Mouse (Mus musculus): ENCODE measurements around the gene Bcl7a. TPM values are rescaled to one million over a fixed set of nuclear protein-coding genes. Genes with fewer than 3 reads are reported as not detected.

The Bcl7a gene
- polyA plus RNA-seq, 1 experiment: 2.7 TPM

DNA sequence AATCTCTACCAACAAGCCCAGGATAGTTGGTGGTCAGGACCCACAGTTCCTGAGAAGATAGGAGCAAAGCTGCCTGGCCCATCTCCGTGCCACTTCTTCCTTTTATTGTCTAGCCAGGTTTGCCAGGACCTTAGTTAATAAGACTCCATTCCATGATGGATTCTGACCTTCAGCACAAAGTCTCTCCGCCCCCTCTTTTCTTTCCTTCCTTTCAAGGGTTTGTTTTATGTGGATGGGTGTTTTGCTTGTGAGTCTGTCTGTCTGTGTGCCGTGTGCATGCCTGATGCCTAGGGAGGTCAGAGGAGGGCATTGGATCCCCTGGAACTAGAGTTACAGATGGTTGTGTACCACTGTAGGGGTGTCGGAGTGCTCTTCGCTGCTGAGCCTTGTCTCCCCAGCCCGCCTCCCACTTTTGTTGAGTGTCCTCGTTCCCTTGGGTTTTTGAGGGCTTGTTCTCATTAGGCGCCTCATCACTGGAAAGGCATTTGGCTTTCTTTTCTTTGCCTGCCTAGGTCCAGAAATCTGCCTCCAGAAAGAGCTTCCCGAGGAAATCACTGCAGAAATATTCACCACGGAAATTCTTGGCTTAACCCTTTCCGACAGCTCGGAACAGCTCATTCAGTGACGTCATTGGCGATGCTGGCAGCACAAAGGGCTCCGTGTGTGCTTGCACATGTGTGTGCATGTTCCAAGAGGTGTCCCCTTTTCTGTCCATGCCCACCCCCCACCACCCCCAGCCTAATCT, 17.5 kb upstream of the Bcl7a start:
- H3K27ac ChIP-seq (ENCODE audit: insufficient read depth, low read depth, low read length): no peak overlapping the region
- TF ChIP-seq POLR2A (IDR thresholded peaks at IDR 0.05; ENCODE audit: borderline replicate concordance, low read depth, low read length) (no peak), CTCF (IDR thresholded peaks at IDR 0.05; ENCODE audit: low read depth, low read length) (no peak)
- no peak overlapping the region for H3K4me3 ChIP-seq (ENCODE audit: insufficient read depth, low read length)
- H3K4me1 ChIP-seq (ENCODE audit: control insufficient read depth, insufficient read depth, low read length): no peaks in the 10 kb centered on the region

DNA sequence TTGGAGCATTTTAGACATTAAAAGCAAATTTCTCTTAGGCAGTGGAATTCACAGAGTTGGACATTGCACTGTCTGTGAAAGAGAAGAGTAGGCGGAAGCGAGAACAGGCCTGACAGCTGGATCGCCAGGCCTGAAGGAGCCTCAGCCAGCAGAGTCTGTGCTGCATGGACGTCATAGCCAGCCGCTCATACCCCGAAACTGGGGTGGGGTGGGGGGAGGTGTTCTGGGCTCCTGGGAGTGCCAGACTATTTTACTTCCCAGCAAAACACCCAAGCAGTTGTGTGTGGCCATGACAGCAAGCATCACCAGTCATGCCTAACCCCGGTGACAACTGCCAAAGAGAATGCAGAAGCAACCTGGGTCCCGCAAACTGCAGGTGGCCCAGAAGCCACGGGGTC, 16.9 kb upstream of the Bcl7a start:
- TF ChIP-seq POLR2A (IDR thresholded peaks at IDR 0.05; ENCODE audit: borderline replicate concordance, low read depth, low read length) (no peak), CTCF (IDR thresholded peaks at IDR 0.05; ENCODE audit: low read depth, low read length) (no peak)
- no peaks in the 10 kb centered on the region for H3K4me1 ChIP-seq (ENCODE audit: control insufficient read depth, insufficient read depth, low read length)
- H3K4me3 ChIP-seq (ENCODE audit: insufficient read depth, low read length): no peak overlapping the region
- no peak overlapping the region for H3K27ac ChIP-seq (ENCODE audit: insufficient read depth, low read depth, low read length)

DNA sequence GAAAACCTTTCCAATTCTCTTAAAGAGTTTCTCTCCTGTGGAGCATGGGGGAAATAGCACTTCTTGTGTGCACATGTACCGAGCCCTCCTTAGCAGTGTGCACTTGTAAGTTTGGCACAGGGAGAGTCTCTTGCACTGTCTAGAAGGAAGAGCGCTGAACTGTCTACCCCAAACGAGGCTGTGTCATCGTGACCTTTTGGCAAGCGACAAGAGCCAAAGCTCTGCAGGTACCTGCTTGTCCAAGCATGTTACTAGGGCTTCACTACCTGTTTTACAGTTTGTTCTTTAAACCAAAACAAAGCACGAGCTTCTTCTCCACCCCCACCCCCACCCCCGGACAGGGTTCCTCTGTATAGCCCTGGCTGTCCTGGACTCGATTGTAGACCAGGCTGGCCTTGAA, 15.9 kb upstream of the Bcl7a start:
- Histone ChIP-seq H3K4me1 (ENCODE audit: control insufficient read depth, insufficient read depth, low read length) (no peaks in the 10 kb centered on the region), H3K4me3 (ENCODE audit: insufficient read depth, low read length) (no peak overlapping the region), H3K27ac (ENCODE audit: insufficient read depth, low read depth, low read length) (no peak overlapping the region)
- TF ChIP-seq POLR2A (IDR thresholded peaks at IDR 0.05; ENCODE audit: borderline replicate concordance, low read depth, low read length): no peak
- no peak for TF ChIP-seq CTCF (IDR thresholded peaks at IDR 0.05; ENCODE audit: low read depth, low read length)

DNA sequence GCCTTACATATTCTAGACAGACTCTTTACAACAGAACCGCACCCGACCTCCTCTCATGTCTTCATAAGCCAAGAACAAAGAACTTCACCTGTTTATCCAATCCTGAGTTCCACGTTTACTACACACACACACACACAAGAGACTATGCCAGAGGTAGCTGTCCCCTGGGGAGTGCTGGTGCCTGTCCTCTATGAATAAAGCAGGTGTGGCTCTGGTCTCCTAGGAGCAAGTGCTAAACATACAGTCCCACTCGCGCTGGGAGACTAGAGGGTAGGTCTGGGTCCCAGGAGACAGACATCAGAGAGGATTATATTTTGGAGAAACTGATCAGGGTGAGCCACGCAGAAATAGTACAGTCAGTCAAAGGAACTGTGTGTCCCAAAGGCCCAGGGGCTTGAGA, 10.1 kb upstream of the Bcl7a start:
- no peak overlapping the region for H3K4me3 ChIP-seq (ENCODE audit: insufficient read depth, low read length)
- TF ChIP-seq CTCF (IDR thresholded peaks at IDR 0.05; ENCODE audit: low read depth, low read length) (no peak), POLR2A (IDR thresholded peaks at IDR 0.05; ENCODE audit: borderline replicate concordance, low read depth, low read length) (no peak)
- H3K4me1 ChIP-seq (ENCODE audit: control insufficient read depth, insufficient read depth, low read length): no peaks in the 10 kb centered on the region
- no peak overlapping the region for H3K27ac ChIP-seq (ENCODE audit: insufficient read depth, low read depth, low read length)

DNA sequence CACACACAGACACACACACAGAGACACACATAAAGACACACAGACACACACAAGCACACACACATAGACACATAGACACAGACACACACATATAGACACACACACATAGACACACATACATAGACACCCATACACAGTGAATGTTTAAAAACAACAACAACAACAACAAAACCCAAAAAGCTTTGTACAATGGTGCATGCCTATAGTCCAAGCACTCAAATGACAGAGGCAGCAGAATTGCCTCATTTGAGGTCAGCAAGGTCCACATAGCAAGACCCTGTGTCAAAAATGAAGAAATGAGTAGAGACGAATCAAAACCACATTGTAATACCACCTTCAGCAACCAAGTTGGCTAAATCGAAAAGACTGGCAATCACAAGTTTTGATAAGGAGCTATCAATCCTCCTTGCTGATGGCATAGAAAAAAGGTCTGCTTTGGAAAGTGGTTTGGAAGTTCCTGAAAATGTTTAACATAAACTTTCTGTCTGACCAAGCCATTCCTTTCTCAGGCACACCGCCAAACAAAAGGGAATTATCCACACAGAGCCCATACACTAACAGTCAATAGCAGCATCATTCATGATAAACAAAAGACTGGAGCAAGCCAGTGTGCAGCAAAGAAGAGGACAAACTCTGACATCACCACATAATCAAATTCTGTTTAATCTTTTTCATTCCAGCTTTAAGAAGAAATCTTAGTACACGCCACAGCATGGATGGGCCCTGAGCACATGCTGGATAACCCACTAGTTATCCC, 7.3 kb upstream of the Bcl7a start:
- Histone ChIP-seq H3K4me1 (ENCODE audit: control insufficient read depth, insufficient read depth, low read length) (no peaks in the 10 kb centered on the region), H3K27ac (ENCODE audit: insufficient read depth, low read depth, low read length) (no peak overlapping the region), H3K4me3 (ENCODE audit: insufficient read depth, low read length) (no peak overlapping the region)
- TF ChIP-seq POLR2A (IDR thresholded peaks at IDR 0.05; ENCODE audit: borderline replicate concordance, low read depth, low read length): no peak
- TF ChIP-seq CTCF (IDR thresholded peaks at IDR 0.05; ENCODE audit: low read depth, low read length): no peak

DNA sequence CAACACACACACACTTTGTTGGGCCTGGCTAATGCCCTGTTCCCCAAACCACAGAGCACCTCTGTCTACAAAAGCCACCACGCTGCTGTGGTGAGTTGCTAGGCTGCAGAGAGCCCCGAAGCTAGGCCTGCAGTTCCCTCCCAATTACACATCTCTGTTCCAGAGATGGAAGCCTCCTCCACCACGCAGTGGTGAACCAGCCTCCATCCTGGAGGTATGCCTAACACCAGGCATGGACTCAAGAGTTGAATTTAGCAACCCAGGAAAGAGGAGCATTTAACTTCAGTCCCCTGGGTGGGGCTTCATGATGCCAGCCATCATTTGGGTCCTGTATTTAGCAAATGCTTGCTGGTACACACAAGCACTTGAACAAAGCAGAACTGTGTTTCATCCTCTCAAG, 5.2 kb upstream of the Bcl7a start:
- Histone ChIP-seq H3K4me3 (ENCODE audit: insufficient read depth, low read length) (no peak overlapping the region), H3K4me1 (ENCODE audit: control insufficient read depth, insufficient read depth, low read length) (0 out of 2 replicates have a peak, but pooled peaks cover under 1% of the 10 kb centered on the region), H3K27ac (ENCODE audit: insufficient read depth, low read depth, low read length) (no peak overlapping the region)
- TF ChIP-seq POLR2A (IDR thresholded peaks at IDR 0.05; ENCODE audit: borderline replicate concordance, low read depth, low read length) (no peak), CTCF (IDR thresholded peaks at IDR 0.05; ENCODE audit: low read depth, low read length) (no peak)

DNA sequence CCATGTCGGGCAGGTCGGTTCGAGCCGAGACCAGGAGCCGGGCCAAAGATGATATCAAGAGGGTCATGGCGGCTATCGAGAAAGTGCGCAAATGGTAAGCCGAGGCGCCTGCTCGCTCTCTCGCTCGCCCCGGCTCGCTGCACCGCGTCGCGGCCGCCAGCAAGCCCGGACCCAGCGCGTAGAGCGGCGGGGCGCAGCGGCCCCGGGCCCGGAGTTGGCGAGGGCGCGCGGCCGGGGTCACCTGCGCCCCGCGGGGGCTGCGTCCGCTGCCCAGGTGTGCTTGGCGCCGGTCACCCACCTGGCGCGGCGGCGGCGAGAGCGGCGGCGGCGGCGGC, 961 bp downstream of the Bcl7a start:
- Histone ChIP-seq H3K27ac (ENCODE audit: insufficient read depth, low read depth, low read length) (peak overlapping the region; percentile 41), H3K4me1 (ENCODE audit: control insufficient read depth, insufficient read depth, low read length) (peaks cover 3% of the 10 kb centered on the region; the same call in 1 of the 2 replicates), H3K4me3 (ENCODE audit: insufficient read depth, low read length) (peak overlapping the region; percentile 80)
- no peak for TF ChIP-seq CTCF (IDR thresholded peaks at IDR 0.05; ENCODE audit: low read depth, low read length)
- TF ChIP-seq POLR2A (IDR thresholded peaks at IDR 0.05; ENCODE audit: borderline replicate concordance, low read depth, low read length): no peak

DNA sequence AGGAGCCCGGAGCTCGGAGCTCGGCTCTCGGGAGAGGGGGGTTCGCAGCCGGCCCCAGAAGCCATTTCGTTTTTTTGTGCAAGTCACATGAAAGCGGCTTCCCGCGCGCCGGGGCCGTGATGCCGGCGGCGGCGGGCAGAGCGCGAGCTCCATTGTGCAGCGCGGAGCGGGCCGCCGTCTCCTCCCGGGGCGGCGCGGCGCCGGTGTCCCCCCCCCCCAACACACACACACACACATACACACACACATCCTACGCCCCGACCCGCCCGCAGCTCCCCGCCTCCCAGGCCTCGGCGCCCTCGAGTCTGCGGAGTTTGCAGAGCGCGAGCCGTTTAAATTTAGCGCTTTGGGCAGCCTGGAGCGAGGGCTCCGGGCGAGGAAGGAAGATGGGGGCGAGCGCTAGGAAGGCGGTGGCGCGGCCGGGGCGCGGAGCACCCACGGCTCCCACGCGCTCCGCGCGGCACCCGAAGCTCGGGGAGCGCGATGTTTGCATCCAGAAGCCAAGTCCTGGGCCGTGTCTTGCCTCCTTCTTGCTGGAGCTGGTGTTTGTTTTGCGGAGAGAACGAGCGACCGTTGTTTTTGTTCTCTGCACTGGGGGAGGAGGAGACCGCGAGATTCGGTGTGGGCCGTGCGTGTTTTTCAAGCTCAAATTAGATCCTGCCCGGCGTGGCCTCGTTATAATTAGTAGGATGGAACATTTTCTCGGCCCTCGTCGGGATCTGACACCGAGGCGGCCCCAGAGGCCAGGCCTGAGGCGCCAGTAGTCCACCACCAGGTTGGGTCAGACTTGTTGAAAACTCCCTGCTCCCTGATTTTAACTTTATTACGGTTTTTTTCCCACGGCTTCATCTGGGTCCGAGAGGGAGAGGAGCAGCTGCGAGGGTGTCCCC, 1.6 kb downstream of the Bcl7a start:
- Histone ChIP-seq H3K4me3 (ENCODE audit: insufficient read depth, low read length) (peak overlapping the region; percentile 80), H3K4me1 (ENCODE audit: control insufficient read depth, insufficient read depth, low read length) (peaks cover 3% of the 10 kb centered on the region; the same call in 1 of the 2 replicates), H3K27ac (ENCODE audit: insufficient read depth, low read depth, low read length) (peak overlapping the region; percentile 41)
- no peak for TF ChIP-seq CTCF (IDR thresholded peaks at IDR 0.05; ENCODE audit: low read depth, low read length)
- no peak for TF ChIP-seq POLR2A (IDR thresholded peaks at IDR 0.05; ENCODE audit: borderline replicate concordance, low read depth, low read length)

DNA sequence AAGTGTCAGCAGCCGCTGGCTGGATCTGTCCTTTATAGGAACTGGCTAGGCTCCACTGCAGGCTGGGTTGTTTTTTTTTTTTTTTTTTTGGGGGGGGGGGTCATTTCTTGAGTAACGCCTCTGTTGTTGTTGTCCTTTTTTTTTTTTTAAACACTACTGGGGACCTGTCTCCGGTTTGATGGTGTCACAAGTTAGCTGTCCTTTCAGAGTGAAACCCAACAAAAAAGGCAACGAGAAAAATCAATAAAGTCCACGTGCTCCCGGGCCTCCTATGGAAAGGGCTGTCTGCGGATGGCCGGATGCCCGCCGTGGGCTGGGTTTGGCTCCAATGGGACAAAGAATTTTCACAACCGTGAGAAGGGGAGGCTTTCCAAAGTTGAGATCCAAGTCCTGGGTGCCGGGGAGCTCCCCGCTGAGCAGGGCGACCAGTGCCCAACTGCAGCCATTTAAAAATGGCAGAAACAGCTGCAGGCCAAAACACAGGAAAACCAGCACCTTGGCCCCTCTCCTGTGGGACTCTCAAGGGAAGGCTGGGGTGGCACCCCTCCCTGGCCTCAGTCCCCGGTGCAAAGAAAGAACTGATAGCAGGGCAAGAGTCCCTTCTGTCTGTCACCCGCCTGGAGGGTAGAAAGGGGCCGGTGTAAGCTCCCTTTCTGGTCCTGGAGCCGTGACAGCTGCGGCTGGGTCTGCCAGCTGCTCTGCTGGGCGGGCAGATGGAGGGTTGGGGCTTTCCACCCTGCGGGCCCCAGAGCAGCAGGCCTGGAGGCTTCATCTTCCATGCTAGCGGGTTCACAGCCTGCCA, 2.4 kb downstream of the Bcl7a start:
- peaks cover 3% of the 10 kb centered on the region; the same call in 1 of the 2 replicates for H3K4me1 ChIP-seq (ENCODE audit: control insufficient read depth, insufficient read depth, low read length)
- no peak for TF ChIP-seq CTCF (IDR thresholded peaks at IDR 0.05; ENCODE audit: low read depth, low read length)
- no peak for TF ChIP-seq POLR2A (IDR thresholded peaks at IDR 0.05; ENCODE audit: borderline replicate concordance, low read depth, low read length)

More for the DNA sequence above, 2.4 kb downstream of the Bcl7a start:
- no peak overlapping the region for H3K27ac ChIP-seq (ENCODE audit: insufficient read depth, low read depth, low read length)
- H3K4me3 ChIP-seq (ENCODE audit: insufficient read depth, low read length): peak overlapping the region; percentile 80

All from bone marrow macrophage, adult 2 months (primary cell).